Mouse (Mus musculus): ENCODE results near the gene Prrg2. TPM values are rescaled to one million over a fixed set of nuclear protein-coding genes. Genes with fewer than 3 reads are reported as not detected.
A peak's percentile ranks its signal among the peaks of the same experiment; 100 is the strongest.
"Not testable (repeated sequence)": the region's sequence is repeated elsewhere in the genome, so short reads cannot be mapped to it uniquely, and the experiment has no call there.

Prrg2 gene
- total RNA-seq, 2 experiments from 2014 or later, result 5.7 to 8.4 TPM

- Histone ChIP-seq H3K27ac (no peak overlapping the region), H3K4me3 (no peak overlapping the region)
- no peak for DNase-seq (ENCODE audit: low spot score in 2 of 2)
- TF ChIP-seq CTCF (conservative IDR thresholded peaks at IDR 0.05), result no peak
Measured at GRCm38 (mm10) chr7:45097479-45097878, 35.0 kb upstream of the Prrg2 start.

- not testable (repeated sequence) for H3K4me3 ChIP-seq; H3K27ac ChIP-seq; DNase-seq (ENCODE audit: low spot score in 2 of 2)
Measured at GRCm38 (mm10) chr7:45095965-45096364, 33.5 kb upstream of the Prrg2 start.

GRCm38 (mm10) chr7:45095367-45095766 is 32.9 kb upstream of the Prrg2 start:
- H3K27ac ChIP-seq, result no peak overlapping the region

GRCm38 (mm10) chr7:45094121-45094520 is 31.6 kb upstream of the Prrg2 start:
- Histone ChIP-seq H3K27ac (no peak overlapping the region), H3K4me3 (no peak overlapping the region)
- no peak for DNase-seq (ENCODE audit: low spot score in 2 of 2)
- TF ChIP-seq CTCF (conservative IDR thresholded peaks at IDR 0.05), result no peak

More at GRCm38 (mm10) chr7:45095367-45095766, 32.9 kb upstream of the Prrg2 start:
- TF ChIP-seq CTCF (conservative IDR thresholded peaks at IDR 0.05), result no peak
- DNase-seq (ENCODE audit: low spot score in 2 of 2), result no peak
- H3K4me3 ChIP-seq, result no peak overlapping the region

- H3K27ac ChIP-seq, result no peak overlapping the region
- no peak for TF ChIP-seq CTCF (conservative IDR thresholded peaks at IDR 0.05)
- DNase-seq (ENCODE audit: low spot score in 2 of 2), result no peak
Measured at GRCm38 (mm10) chr7:45093516-45093905, 31.0 kb upstream of the Prrg2 start.

GRCm38 (mm10) chr7:45092828-45093515 is 30.5 kb upstream of the Prrg2 start:
- H3K27ac ChIP-seq, result no peak overlapping the region
- no peak for DNase-seq (ENCODE audit: low spot score in 2 of 2)
- no peak for TF ChIP-seq CTCF (conservative IDR thresholded peaks at IDR 0.05)
- no peak overlapping the region for H3K4me3 ChIP-seq

More at GRCm38 (mm10) chr7:45093516-45093905, 31.0 kb upstream of the Prrg2 start:
- no peak overlapping the region for H3K4me3 ChIP-seq

GRCm38 (mm10) chr7:45092048-45092447 is 29.6 kb upstream of the Prrg2 start, which contains the start of gene Rcn3:
TSS of gene Rcn3 (minus strand) at chr7:45092221.
- DNase-seq (ENCODE audit: low spot score in 2 of 2), result peak in 1 of 2 experiments; percentile 29
- TF ChIP-seq CTCF (conservative IDR thresholded peaks at IDR 0.05), result no peak
- no peak within 1 kb of the TSS for H3K27ac ChIP-seq
- peak within 1 kb of the TSS; percentile 36 for H3K4me3 ChIP-seq

GRCm38 (mm10) chr7:45091001-45091990 is 28.8 kb upstream of the Prrg2 start:
- H3K27ac ChIP-seq, result no peak overlapping the region
- DNase-seq (ENCODE audit: low spot score in 2 of 2), result no peak
- TF ChIP-seq CTCF (conservative IDR thresholded peaks at IDR 0.05), result no peak
- peak overlapping the region; percentile 36 for H3K4me3 ChIP-seq

GRCm38 (mm10) chr7:45090251-45090977 is 27.9 kb upstream of the Prrg2 start:
- no peak for DNase-seq (ENCODE audit: low spot score in 2 of 2)
- no peak overlapping the region for H3K4me3 ChIP-seq
- no peak for TF ChIP-seq CTCF (conservative IDR thresholded peaks at IDR 0.05)
- H3K27ac ChIP-seq, result no peak overlapping the region

GRCm38 (mm10) chr7:45088597-45088996 is 26.1 kb upstream of the Prrg2 start:
- H3K4me3 ChIP-seq, result no peak overlapping the region
- no peak overlapping the region for H3K27ac ChIP-seq
- DNase-seq (ENCODE audit: low spot score in 2 of 2), result no peak
- TF ChIP-seq CTCF (conservative IDR thresholded peaks at IDR 0.05), result no peak

GRCm38 (mm10) chr7:45086084-45086483 is 23.6 kb upstream of the Prrg2 start:
- TF ChIP-seq CTCF (conservative IDR thresholded peaks at IDR 0.05), result peak; percentile 28
- no peak overlapping the region for H3K27ac ChIP-seq
- no peak for DNase-seq (ENCODE audit: low spot score in 2 of 2)
- H3K4me3 ChIP-seq, result no peak overlapping the region

GRCm38 (mm10) chr7:45083300-45083890 is 20.9 kb upstream of the Prrg2 start:
- TF ChIP-seq CTCF (conservative IDR thresholded peaks at IDR 0.05), result no peak
- peak overlapping the region; percentile 13; the same call in 1 of the 2 replicates for H3K4me3 ChIP-seq
- H3K27ac ChIP-seq, result peak overlapping the region; percentile 73; the same call in 1 of the 2 replicates
- no peak for DNase-seq (ENCODE audit: low spot score in 2 of 2)
